Mouse (Mus musculus) G1E (cell line): ENCODE data around the gene Unc5c.

ENCODE experiments used
- CTCF ChIP-seq: IDR thresholded peaks from 2 replicates; pipeline ENCODE4 v1.5.1; 2012; ENCODE audit warnings: low read depth, low read length, inconsistent platforms, mixed read lengths
- GATA1 ChIP-seq: IDR thresholded peaks from 2 replicates; pipeline ENCODE4 v1.6.1; 2012; ENCODE audit warnings: borderline replicate concordance, low read length, inconsistent platforms, mixed read lengths
- GATA2 ChIP-seq: IDR thresholded peaks from 2 replicates; pipeline ENCODE4 v1.6.1; 2012; ENCODE audit warnings: low read depth, low read length, inconsistent platforms, borderline replicate concordance
- TAL1 ChIP-seq: conservative IDR thresholded peaks from 2 replicates; pipeline ENCODE4 v1.6.1; 2012; ENCODE audit warnings: low read depth, low read length, inconsistent platforms, mixed read lengths

DNA sequence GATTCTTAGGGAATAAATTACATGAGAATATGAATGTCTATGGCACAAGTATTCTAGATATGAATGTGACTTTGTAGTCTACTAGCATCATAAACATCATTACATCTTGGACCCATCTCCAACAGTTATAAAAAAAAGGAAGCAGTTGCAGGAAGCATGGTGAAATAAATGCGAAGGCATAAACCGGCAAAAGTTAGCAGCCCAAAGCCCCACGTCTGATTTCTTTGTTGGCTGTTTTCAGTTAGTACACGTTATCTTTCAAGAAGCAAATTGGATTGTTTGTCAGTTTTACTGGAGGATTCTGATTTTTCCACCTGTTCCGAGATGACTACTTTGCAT, 162.6 kb downstream of the Unc5c start:
- TF ChIP-seq TAL1 (no peak), GATA2 (no peak), CTCF (no peak), GATA1 (no peak)
